Mouse (Mus musculus) liver, embryonic 14.5 days (tissue): ENCODE measurements around the gene Olfm3. TPM values are rescaled to one million over a fixed set of nuclear protein-coding genes. Genes with fewer than 3 reads are reported as not detected.

ENCODE experiments used
- ATAC-seq: fragments of 200-750 bp; cut with Nextera tagmentation; 2 replicates; pipeline ENCODE4 v1.8.0; 2017; ENCODE audit warnings: moderate number of reproducible peaks, mild to moderate bottlenecking, moderate library complexity; ENCODE audit not compliant: insufficient read depth
- DNase-seq, 3 experiments: peaks; one replicate each; pipeline ENCODE4 v3.0.0-alpha.2; 2012 to 2013; ENCODE audit warnings: low read depth in 3 of 3, low spot score in 3 of 3
- H3K27ac ChIP-seq: fragments of 300-500 bp; sonication (generic); 2 replicates; pipeline ENCODE4 v1.5.1; 2014; ENCODE audit warnings: moderate library complexity, mild to moderate bottlenecking, control low read depth, inconsistent platforms
- H3K27me3 ChIP-seq: fragments of 300-500 bp; sonication (generic); 2 replicates; pipeline ENCODE4 v1.6.1; 2014; ENCODE audit warnings: mild to moderate bottlenecking, low read length, moderate library complexity; ENCODE audit not compliant: control insufficient read depth, insufficient read depth
- H3K36me3 ChIP-seq: fragments of 300-500 bp; sonication (generic); replicated peaks from 2 replicates; pipeline ENCODE4 v1.6.1; 2014; ENCODE audit warnings: low read depth; ENCODE audit not compliant: control insufficient read depth, insufficient read depth
- H3K4me1 ChIP-seq, 2 experiments: fragments of 200-500 bp in 1 of 2; fragments of 300-500 bp in 1 of 2; sonication (generic) in 1 of 2; replicated peaks; 2 replicates each; pipeline ENCODE4 v1.6.1; 2012 to 2014; ENCODE audit warnings: antibody characterized with exemption in 1 of 2, inconsistent platforms in 1 of 2, low read length in 1 of 2; ENCODE audit not compliant: control insufficient read depth in 2 of 2, insufficient read depth in 2 of 2
- H3K4me2 ChIP-seq: fragments of 300-500 bp; sonication (generic); 2 replicates; pipeline ENCODE4 v1.6.1; 2014; ENCODE audit warnings: low read depth, mild to moderate bottlenecking, control low read depth, moderate library complexity
- H3K4me3 ChIP-seq, 2 experiments: fragments of 200-500 bp in 1 of 2; fragments of 300-500 bp in 1 of 2; sonication (generic) in 1 of 2; 2 replicates each; pipeline ENCODE4 v1.5.1; 2012 to 2014; ENCODE audit warnings: low read depth in 2 of 2, low read length in 2 of 2, mild to moderate bottlenecking in 2 of 2, control low read depth in 1 of 2, inconsistent platforms in 1 of 2, moderate library complexity in 1 of 2; ENCODE audit not compliant: insufficient read depth in 1 of 2
- H3K9ac ChIP-seq: fragments of 300-500 bp; sonication (generic); replicated peaks from 2 replicates; pipeline ENCODE4 v1.6.1; 2014; ENCODE audit warnings: mild to moderate bottlenecking, control low read depth, moderate library complexity
- H3K9me3 ChIP-seq: fragments of 300-500 bp; sonication (generic); 2 replicates; pipeline ENCODE4 v1.6.1; 2016; ENCODE audit warnings: low read length, mixed read lengths; ENCODE audit not compliant: control insufficient read depth
- CTCF ChIP-seq: IDR thresholded peaks from 2 replicates; pipeline ENCODE4 v1.5.1; 2016; ENCODE audit warnings: antibody characterized with exemption, low read depth, control low read depth
- EP300 ChIP-seq: IDR thresholded peaks from 2 replicates; pipeline ENCODE4 v1.6.1; 2016; ENCODE audit warnings: antibody characterized with exemption, low read depth
- WGBS: fragments of 180-500 bp; shearing (Covaris S2); extraction: QIAGEN DNeasy Blood & Tissue Kit; methylation state at CpG from one replicate; pipeline ENCODE4 v1.1.7; 2014; ENCODE audit not compliant: insufficient replicate concordance; 5-methylcytosine and 5-hydroxymethylcytosine counted together
- polyA plus RNA-seq, 2 experiments: library from polyadenylated mRNA; depleted of rRNA in 1 of 2; stranded (reverse) in 1 of 2; unstranded in 1 of 2; fragments of >200 nt; fragmentation: Nextera tagmentation in 1 of 2; extraction: Ambion mirVana in 1 of 2; gene quantifications; 2 replicates each; pipeline versions ENCODE4 v1.2.1 to v1.2.3; 2012 to 2014

Gene Olfm3
- polyA plus RNA-seq, 2 experiments = not detected

DNA sequence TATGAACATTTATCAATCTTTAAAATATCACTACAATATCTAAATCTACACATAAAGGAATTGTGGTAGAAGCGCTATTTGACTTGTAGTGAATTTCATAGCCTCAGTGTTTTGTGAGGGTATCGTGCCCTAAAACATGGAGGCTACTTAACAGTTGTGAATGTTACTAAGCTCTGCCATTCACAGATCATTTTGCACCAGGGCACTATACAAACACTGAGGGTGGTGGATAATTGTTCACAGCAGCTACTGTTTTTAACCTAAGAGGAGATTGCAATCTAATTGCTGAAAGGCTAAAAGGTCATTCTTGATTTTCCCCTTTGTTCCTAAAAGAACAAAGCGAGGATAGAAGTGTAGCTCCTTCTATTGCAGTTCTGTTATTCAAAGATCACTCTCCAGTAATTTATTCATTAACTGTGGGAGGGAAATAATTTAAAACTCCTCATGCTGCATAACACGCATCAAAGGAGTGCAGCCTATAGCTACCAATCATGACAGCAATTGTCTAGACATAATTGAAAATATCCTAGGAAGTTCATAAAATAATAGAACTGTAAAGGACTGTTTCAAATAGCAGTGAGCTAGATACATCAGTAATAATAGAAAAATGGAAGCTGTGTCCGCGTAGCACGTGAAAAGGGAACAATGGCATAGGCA is 55.6 kb downstream of the Olfm3 start:
- Histone ChIP-seq H3K27ac (no peak overlapping the region), H3K27me3 (no peaks in the 10 kb centered on the region), H3K9ac (no peak overlapping the region), H3K9me3 (no peaks in the 10 kb centered on the region), H3K4me1 (no peaks in the 10 kb centered on the region), H3K4me2 (no peak overlapping the region), H3K36me3 (no peaks in the 10 kb centered on the region), H3K4me3 (no peak overlapping the region)
- 67% methylated on average over 7 of the region's 7 CpGs for WGBS
- no peak for ATAC-seq
- TF ChIP-seq CTCF (no peak), EP300 (no peak)
- DNase-seq = no peak

DNA sequence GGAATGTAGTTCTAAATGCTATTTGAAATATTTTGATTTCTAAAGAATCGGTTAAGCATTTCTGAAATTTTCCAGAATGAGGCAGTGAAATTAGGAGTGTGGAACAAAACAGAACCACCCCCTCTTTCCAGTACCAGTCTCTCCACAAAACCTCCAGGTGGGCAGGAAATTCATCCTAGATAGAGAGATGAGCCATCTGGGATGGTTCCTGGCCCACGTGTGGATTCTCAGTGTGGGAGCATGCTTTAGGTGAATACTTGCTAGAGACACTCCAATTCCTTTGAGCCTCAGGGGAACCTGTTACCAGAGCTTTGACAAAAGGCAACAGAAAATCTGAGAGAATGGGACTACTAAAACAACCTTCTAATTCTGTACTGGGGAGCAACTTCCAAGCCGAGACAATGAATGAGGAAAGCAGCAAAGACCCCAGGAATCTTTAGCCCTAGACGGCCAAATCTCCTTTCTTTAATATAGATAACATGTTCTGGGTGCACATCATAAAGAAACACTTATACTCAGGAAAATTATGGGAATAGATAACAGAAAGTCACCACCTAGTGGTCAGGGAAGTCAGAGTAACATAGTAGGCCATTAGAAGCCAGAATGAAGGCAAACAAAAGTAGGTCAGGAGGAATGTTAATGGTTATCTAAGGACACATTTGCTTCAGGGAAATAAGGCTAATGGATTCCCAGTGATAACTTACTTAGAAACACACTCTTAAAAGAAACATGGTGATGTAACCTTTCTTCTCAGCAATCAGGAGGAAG is 58.6 kb downstream of the Olfm3 start:
- no peaks in the 10 kb centered on the region for H3K9me3 ChIP-seq
- WGBS = 40% methylated on average over 4 of the region's 4 CpGs
- DNase-seq = no peak
- H3K4me2 ChIP-seq = no peak overlapping the region
- H3K4me3 ChIP-seq = no peak overlapping the region
- no peak for ATAC-seq
- no peak overlapping the region for H3K27ac ChIP-seq
- no peak overlapping the region for H3K9ac ChIP-seq
- H3K36me3 ChIP-seq = no peaks in the 10 kb centered on the region
- no peaks in the 10 kb centered on the region for H3K4me1 ChIP-seq
- no peaks in the 10 kb centered on the region for H3K27me3 ChIP-seq
- TF ChIP-seq EP300 = no peak
- TF ChIP-seq CTCF = no peak

DNA sequence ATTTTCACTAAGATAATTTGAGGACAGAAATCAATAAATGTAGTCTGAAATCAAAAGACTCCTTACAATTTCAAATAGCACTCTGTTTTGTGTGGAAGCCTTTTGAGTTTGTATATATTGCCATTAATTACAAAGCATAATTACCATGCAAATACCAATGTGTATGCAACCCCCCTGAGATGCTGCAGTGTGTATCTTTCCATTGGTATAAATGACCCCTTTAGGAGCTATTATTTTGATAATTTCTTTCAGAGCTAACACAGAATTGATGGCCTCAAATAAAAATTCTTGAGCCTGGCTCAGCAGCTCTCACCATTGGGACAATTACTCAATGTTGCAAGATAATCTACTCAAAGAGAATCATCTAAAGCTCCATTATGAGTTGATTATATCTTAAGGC is 67.3 kb downstream of the Olfm3 start:
- Histone ChIP-seq H3K4me3 (no peak overlapping the region), H3K36me3 (no peaks in the 10 kb centered on the region), H3K27ac (no peak overlapping the region), H3K9ac (no peak overlapping the region), H3K27me3 (no peaks in the 10 kb centered on the region), H3K4me2 (no peak overlapping the region), H3K9me3 (no peaks in the 10 kb centered on the region), H3K4me1 (no peaks in the 10 kb centered on the region)
- ATAC-seq (no peak), DNase-seq (no peak)
- no peak for TF ChIP-seq CTCF

DNA sequence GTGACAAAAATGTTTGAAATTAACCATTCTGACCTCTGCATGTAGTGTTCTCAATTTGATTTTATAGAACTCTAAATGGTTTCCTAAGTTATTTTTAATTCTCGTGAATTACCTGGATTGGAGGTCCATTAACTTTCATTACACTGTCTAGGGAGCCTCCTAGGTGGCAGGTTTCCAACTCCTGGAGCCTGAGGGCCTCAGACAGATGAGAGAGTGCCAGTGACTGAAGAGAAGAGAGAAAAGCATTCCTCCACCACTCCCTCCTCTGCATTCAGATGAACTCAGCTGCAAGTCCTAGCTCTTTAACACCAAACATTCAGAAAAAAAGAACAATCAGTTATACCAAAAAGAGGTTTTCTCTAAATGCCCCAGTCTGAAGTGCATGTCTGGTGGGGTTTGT is 68.6 kb downstream of the Olfm3 start:
- 40% methylated on average over 1 of the region's 1 CpGs for WGBS
- Histone ChIP-seq H3K9me3 (no peaks in the 10 kb centered on the region), H3K4me1 (no peaks in the 10 kb centered on the region), H3K27ac (no peak overlapping the region), H3K36me3 (no peaks in the 10 kb centered on the region), H3K9ac (no peak overlapping the region), H3K4me2 (no peak overlapping the region), H3K27me3 (no peaks in the 10 kb centered on the region), H3K4me3 (no peak overlapping the region)
- DNase-seq (no peak), ATAC-seq (no peak)
- TF ChIP-seq EP300 (no peak), CTCF (no peak)

DNA sequence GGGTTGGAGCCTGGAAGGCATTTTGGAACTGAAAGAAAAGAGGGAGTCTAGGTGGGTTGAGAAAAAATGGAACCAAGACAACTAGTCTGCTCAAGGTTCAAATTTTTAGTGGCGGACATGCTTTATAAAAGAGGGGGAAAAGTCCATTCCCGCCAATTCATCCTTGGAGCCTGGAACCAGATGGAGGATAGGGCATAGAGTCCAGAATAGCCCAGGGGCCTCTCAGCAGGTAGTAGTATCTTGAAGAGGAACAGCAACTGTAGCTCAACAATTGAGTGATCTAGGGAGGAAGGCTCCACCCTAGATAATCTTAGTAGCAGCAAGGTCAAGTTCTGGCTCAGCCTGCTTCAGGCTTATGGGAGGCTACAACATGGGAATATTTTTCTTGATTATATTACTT is 87.0 kb downstream of the Olfm3 start:
- no peak overlapping the region for H3K4me2 ChIP-seq
- 76% methylated on average over 2 of the region's 2 CpGs for WGBS
- H3K27me3 ChIP-seq = no peaks in the 10 kb centered on the region
- H3K4me1 ChIP-seq = no peaks in the 10 kb centered on the region
- ATAC-seq = no peak
- no peak for DNase-seq
- H3K4me3 ChIP-seq = no peak overlapping the region
- H3K9me3 ChIP-seq = no peaks in the 10 kb centered on the region
- no peak overlapping the region for H3K9ac ChIP-seq
- H3K27ac ChIP-seq = no peak overlapping the region
- H3K36me3 ChIP-seq = no peaks in the 10 kb centered on the region
- TF ChIP-seq CTCF (no peak), EP300 (no peak)
